Mouse (Mus musculus) cerebellum, adult 11 months (tissue): Measurements from ENCODE around the gene Clasp1.

ENCODE experiments used
- DNase-seq: peaks from one replicate; pipeline ENCODE4 v3.0.0; 2022

The Clasp1 gene

DNA sequence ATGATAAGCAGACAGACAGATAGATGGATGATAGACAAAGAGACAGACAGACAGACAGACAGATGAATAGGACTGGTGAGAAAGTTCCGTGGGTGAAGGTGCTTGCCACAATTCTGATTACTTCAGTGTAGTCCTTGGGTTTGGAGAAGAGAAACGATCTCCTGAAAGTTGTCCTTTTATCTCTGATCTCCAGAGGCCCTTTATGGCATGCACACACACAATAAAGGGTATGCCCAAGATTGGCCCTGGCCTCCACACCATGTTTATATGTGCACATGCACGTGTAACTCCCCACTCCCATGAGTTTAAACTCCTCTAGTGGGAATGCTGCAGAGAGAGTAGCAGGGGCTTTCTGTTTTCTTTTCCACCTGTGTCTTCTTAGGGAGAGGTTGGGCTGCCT is 14.6 kb downstream of the Clasp1 start:
- DNase-seq: no peak

DNA sequence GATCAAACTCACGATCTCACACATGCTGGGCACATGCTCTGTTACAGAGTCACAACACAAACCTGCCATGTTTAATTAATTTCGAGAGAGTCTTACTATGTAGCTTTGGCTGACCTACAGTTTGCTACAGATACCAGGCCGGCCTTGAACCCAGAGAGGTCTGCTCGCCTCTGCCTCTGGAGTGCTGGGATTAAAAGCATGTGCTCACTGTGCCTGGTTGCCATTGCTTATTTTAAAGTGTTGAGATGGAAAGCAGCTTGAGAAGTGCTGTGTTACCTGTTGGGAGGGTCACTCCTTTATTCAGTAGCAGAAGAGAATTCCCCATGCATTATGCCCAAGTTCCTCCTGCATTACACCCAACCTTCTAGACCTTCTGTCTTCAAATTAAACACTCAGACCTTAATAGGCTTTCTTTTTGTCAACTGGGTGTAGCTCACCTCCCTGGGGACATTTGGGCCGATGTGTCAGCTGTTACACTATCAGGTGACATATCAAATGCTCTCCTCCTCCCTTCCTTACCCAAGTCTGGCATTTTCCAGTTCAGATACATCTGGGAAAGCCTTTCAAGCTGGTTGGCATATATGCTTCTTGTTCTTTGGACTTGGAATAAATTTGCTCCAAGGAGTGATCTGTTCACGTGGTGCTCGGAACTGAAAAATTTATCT is 18.9 kb downstream of the Clasp1 start:
- no peak for DNase-seq

DNA sequence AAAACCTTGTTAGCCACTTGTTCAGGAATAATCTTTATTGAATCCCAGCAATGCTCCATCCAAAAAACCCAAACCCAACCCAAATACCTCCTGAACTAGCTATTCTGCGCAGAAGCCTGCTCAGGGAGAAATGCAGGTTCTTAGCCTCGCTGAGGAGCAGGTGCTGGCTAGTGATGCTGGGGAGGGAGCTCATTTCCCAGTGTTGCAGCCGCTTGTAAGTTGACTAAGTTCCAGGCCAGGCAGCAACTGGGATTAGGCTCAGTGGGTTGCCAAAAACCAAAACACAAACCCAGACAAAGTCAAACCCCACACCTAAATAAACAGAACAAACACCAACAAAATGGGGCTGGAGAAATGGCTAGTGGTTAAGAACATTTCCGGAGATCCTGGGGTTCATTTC is 20.4 kb downstream of the Clasp1 start:
- no peak for DNase-seq

DNA sequence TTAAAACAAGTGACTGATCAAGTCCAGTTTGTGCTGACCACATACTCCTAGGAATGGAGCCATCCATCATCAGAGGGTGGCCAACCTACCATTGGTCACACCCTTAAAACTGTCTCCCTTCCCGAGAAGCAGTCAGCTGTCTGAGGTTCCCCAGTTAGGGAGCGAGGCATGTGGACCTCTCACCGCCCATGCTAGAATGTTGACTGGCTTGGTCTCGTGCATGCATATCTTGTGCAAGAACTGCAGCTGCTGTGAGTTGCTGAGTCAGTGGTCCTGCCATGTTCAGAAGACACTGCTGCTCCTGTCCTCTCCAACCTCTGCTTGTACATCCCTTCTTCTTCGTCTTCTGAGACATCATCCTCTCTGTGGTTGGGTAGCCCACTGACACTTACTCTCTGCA is 22.0 kb downstream of the Clasp1 start:
- DNase-seq: no peak

DNA sequence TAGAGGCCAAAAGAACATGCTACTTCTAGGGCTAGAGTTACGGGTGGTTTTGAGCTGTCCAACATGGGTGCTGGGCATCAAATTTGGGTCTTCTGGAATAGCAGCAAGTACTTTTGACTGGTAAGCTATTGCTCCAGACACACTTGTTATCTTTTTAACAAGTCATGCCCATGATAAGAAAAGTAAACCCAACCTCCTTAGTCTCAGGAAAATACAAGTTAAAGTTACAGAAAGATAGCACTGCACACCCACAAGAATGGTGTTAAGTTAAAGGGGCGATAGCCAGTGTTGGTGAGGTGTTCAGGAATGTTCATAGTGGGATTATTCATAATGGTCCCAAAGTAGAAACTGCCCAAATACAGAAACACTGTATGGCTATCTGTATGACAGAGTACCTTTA is 24.3 kb downstream of the Clasp1 start:
- DNase-seq: no peak

DNA sequence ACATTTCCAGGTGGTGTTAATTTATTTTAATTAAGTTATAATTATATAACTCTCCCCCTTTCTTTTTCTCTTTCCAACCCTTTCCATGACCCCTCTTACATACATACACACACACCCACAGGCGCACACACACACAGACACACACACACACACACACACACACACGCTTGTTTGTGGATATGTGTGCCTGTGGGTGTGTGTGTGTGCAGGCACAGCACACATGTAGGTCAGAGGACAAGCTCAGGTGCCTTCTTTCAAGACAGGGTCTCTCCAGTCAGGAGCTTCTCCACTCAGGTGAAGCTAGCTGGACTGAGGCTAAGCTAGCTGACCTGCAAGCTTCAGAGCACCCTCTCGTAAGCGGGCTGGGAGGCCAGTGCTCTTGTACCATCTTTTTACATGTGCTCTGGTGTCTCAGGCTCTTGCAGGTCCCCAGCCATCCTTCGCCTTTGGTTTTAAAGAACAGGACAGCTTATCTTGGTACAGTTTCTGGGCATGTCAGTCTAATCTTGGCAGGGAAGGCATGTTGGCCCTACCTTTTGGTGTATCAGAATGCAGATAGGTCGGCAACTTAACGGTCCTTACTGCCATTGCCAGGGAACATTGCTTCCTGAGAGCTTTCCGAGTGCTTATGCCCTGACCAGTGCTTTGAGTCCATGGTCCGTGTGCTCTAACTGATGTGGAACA is 28.3 kb downstream of the Clasp1 start:
- no peak for DNase-seq

DNA sequence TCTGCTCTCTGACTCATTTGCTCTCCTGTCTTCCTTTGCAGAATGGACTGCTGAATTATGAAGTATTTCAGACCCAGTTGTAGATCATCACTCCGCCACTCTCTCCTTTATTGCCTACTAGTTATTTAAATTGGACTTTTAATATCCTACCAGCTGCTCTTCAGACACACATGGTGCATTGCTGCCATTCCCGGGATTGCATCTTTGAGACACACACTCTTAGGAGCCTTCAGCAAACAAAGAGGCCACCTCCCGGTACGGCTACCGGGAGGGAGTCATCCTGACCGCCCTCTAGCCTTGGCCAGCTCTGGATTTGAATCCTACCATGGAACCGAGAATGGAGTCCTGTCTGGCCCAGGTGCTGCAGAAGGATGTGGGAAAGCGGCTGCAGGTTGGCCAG is 30.5 kb downstream of the Clasp1 start:
- no peak for DNase-seq

DNA sequence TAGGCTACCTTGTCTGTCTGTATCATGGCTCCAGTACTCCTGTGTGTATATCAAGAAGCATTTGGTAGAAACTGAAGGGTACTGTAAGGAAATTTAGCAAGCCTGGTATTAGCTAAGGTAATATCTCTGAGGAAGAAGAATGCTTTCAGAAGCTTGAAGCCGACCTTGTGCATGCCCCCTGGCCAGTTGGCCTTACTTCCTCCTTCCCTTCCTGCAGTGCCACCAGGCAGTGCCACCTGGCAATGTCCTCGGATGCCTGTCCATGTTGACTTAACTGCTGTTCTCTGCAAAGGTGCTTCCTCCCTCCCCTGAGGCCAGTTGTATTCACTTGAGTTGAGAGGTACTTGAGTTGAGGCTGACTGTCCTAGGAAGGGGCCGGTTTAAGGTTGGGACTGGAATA is 32.3 kb downstream of the Clasp1 start:
- no peak for DNase-seq

DNA sequence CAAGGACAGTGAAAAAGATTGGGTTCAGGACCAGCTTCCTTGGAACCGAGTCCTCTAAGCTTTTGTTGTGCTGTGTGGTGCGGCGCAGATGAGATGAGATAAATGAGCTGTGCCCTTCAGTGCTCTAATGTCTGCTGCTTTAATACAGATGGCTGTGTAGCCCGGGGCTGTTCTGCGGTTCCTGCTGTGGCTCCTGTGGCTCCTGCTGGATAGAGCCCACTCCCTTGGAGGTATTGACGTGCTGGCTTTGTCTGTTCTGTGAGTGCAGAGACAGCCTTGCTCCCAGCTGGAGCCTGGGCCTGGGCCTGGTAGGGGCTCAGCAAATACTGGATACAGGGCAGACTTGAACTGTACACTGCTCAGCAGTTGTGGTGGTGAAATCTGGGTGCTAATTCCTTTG is 34.0 kb downstream of the Clasp1 start:
- DNase-seq: no peak

DNA sequence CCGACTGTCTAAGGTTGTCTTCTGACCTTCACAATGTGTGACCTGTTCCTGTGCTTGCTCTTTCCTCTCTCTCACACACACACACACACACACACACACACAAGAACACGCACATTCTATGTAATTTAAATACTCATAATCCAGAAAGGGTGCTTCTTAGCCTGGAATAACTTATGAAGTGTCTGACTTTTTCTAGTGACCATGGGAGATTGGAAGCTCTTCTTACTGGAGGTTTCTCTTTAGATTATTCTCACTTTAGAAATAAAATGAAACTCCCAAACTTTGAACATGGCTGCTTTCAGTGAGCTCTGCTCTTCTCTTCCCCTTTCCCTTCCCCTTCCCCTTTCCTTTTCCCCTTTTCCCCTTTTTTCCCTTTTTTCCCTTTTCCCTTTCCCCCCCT is 37.1 kb downstream of the Clasp1 start:
- DNase-seq: no peak

DNA sequence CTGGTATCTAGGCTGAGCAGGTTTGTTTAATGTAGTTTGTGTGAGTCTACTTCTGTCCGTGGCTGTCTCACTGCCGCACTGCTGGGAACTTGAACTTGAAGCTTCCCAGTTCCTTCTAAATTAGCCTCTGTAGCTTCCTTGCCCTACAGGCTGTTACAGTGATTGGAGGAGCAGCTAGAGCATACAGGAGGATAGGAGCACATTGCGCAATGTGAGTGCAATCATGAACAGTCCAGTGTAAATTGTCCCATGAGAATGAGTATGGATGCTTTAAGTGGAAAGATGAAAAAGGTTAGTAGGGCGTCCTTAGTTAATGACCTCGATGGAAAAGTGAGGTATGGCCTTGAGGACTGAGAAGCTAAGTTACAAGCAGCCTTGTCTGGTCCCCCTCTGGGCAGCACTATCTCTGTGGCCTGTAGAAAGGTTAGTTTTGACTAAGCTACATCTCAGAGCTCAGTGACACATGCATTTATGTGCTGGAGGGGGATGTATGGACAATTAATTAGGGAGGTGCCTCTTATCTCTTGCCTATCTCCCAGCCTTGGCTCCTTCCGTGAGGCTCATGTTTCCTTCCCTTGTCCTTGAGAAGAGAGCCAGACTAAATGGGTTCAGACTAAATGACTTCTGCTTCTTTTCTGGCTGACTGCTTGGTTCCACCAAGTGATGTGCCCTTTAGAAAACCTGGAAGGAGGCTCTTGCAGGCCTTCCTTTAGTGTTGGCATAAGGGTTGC is 39.7 kb downstream of the Clasp1 start:
- no peak for DNase-seq

DNA sequence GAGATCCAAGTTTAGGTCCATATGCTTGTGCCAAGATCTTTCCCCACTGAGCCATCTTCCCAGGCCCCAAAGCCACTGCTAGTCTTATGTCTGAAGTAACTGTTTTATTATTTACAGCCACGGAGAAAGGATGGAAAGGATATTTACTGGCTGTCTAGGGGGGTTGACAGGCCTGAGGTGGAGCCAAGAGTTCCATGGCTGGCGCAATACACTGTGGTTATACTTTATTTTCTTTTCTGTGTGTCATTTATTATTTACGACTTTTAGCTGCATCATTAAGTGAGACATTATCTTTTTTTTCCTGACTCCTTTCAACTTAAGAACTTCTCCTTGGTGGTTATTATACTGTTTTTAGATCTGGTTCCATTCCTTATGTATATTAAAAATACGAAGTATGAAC is 42.7 kb downstream of the Clasp1 start:
- DNase-seq: no peak

DNA sequence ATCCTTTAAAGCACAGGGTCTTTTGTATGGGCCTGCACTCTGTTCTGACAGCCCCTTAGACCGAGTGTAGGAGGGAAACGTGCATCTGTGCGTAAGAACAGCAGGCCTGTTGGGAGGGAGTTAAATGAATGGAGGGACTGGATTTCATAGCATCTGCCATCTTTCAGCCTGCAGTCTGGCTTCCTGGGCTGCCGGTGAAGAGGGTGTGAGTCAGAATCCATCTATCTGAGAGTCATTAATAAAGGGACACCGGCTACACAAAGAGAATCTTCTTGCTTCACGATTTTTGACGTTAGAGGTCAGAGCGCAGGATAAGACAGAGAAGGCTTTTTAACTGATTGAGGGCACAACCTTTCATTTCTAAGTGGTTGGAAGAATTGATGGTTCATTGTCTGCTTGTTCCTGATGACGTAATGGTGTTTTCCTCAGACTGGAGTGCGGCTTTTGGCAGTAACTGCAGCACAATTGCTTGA is 46.2 kb downstream of the Clasp1 start:
- no peak for DNase-seq

DNA sequence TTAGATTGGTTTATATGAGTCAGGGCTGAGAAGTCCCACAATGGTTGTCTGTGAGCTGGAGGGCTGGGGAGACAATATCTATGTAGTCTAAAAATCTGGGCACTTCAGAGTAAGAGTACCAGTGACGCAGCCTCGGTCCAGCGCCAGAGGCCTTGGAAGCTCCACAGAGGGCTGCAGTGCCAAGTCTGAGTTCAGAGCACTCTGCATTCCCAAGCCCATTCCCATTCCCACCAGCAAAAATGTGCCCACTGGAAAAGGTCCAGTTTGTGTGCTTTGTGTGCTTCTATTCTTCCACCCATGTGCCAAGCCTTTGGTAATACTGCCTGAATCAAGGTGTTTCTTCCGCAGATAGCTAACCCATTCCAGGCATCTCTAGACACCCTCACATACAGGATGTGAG is 49.0 kb downstream of the Clasp1 start:
- no peak for DNase-seq

DNA sequence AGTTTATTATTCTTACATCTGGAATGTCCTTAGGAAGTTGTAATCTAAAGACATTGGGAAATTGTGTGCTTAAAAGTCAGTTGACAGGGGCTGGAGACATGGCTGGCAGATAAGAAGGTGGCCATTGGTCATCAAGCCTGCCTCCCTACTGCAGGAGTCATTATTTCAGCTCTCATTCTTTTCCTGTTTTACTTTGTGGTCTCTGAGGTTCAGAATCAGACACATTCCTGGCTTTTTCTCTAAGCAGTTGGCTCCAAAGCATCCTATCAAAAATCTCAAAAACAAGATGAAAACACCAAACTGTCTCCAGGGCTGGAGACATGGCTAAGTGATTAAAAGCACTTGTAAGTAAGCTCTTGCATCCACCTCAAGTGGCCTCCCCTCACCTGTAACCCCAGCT is 49.5 kb downstream of the Clasp1 start:
- no peak for DNase-seq

DNA sequence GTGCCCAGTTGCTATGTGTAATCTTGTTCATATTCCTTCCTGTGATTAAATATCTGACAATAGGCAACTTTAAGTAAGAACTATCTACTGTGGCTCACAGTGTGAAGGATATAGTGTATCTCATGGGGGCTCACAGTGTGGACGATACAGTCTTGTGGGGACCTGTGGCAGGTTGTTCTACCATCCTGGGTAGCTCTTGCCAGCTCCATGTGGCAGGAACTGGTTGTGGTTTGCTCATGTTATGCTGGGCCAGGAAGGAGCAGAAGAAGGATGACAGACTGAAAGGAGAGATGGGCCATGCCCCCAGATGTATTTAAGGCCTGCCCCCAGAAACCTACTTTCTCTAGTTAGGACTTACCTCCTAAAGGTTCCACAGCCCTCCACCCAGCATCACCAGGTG is 51.7 kb downstream of the Clasp1 start:
- no peak for DNase-seq

DNA sequence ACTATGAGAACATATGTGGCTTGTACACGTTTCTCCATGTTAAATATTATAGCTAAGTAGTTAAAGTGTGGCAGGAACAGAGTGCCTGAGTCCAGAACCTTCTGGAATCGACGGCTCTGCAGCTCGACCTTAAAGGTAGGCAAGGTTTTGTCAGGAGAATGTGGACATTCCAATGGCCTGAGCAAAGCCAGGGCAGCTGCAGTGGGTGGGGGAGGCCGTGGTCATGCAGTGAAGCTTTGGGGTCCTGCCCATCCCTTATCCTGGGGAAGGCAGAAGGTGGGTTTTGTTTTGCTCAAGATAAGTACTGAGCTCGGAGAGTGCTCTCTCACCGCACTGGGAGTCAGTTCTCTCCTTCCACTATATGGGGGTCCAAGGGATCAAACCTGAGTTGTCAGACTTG is 55.6 kb downstream of the Clasp1 start:
- DNase-seq: no peak

DNA sequence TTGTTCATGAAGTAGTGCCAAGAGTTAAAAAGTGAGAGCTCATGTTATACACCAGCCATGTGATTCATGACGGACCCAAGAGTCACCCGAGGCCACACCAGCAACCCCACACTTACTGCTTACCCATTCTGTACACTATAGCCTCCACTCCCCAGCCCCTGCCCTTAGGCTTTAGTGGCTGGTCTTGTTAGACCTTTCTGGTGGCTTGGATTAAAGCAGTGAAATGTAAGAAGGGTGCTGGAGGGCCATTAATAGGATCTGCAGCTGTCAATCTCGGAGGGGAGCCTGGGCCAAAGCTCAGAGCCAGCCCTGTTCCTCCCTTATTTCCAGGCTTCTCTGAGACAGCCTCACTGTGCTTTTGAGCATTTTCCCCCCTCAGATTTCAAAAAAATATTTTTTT is 56.1 kb downstream of the Clasp1 start:
- DNase-seq: no peak

DNA sequence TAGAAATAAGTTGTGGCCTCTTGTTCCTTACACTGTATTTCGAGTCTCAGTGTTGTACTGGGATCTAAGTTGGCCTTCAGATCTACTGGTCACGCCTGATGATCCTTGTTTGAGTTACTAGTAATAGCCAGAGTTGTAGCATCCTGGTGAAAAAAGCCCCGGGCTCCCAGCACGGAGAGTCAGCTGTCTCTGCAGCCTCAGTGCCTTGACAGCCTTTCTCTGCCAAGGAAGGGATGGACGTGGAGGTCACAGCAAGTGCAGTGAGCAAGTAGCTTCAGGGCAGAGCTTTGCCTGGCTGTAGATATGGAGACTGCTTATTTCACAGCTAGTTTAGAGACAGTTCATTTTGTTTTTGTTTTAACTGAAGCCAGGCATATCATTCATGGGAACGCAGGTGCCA is 56.6 kb downstream of the Clasp1 start:
- no peak for DNase-seq

DNA sequence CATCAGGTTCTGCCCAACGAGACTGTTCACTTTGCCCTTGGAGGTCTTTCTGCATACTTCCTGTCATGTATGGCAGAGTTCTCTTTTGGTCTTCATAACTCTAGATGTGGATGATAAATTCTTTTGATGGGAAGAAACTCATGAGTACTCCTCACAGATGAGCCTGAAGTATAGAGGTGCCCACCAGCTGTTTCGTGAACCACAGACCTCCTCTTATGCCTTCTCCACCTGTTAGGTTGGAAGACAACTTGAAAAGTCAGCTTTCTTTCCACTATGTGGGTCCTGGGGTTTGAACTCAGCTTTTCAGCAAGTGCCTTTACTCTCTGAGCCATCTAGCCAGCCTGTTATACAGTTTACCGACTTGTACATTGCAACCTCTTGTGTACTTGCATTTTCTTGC is 57.1 kb downstream of the Clasp1 start:
- DNase-seq: no peak

DNA sequence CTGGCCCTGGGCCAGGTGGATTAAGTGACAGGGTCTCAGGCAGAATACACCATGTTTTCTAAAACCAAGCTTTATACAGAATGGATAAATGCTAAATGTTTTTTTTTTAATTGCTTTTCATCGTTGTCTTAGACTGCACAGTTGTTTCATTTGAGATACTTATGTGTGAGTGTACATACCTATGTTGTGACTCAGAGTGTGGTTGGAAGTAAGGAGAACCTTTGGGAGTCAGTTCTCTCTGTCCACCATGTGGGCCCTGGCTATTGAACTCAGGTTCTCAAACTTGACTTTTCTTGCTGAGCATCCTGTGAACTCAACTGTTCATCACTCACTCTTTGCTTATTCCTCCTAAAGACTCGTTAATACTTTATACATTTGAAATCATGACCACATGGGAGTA is 58.3 kb downstream of the Clasp1 start:
- no peak for DNase-seq

DNA sequence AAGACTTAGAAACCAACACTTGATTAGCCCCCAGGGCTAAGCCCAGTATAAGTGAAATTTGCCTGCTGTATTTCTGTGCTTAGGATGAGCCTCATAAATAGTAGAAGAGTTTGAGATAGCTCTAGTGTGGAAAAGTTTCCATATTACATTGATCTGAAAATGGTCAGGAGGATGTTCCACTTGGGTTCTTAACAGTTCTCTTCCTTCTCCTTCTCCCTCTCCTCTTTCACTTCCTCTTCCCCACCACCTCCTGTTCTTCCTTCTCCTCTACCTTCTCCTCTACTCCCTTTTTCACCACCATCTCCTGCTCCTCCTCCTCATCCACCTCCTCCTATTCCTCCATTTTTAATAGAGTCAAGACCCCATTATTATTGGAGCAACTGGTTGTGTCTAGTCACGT is 59.4 kb downstream of the Clasp1 start:
- no peak for DNase-seq

DNA sequence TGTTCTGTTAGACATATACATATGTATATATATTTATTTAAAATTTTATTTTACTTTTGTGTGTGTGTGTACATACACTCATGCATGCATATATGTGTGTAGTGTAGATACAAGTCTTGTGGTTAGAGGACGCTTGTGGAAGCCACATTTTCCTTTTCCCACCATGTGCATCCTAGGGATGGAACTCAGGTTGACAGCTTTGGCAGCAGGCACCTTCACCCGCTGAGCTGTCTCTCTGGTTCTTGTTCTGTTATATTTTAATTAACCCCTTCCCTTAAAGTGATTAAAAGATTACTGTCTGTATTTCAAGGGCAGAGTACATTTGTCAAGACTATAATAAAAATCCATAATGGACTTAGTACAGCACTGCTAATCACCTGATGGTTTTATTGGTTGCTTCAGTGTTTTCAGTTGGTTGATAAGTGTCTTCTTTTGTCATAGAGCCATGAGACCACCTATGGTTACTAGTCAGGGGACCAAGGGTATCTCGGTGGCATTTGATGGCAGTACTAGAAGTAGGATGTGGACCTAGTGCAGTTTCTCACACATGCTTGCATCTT is 62.1 kb downstream of the Clasp1 start:
- DNase-seq: no peak

DNA sequence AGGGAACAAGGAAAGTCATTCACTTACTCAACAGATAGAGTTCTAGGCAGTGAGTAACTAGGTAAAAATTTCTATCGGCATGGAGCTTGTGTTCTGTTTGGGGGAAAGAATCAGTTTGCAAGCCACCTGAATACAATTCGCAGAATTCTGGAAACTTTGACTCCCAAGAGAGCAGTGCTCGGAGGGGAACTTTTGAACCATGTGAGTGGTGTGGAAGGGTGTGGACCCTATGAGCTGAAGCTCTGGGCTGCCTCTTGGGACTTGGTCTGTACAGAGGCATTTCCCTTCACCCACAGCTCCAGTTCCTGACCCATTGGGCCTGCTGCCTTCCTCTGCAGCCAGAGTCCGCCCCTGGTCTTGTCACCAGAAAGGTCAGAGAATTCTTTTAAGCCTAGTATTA is 64.7 kb downstream of the Clasp1 start:
- no peak for DNase-seq
